Mouse (Mus musculus): Measurements from ENCODE around the gene Tbc1d9b. TPM values are rescaled to one million over a fixed set of nuclear protein-coding genes. Genes with fewer than 3 reads are reported as not detected.

Tbc1d9b gene
- total RNA-seq, 2 experiments from 2014 or later, result 118 to 120 TPM

GRCm38 (mm10) chr11:50132265-50132664, 1.1 kb downstream of the Tbc1d9b start:
- no peak for DNase-seq (ENCODE audit: low spot score in 2 of 2)
- intact Hi-C loops (cut with DNase I), result loop anchor here (5.0 to 10.0 kb wide), 2 partner anchors 105 to 257 kb away; partner anchors contain the start of gene Rnf130

- no peak for DNase-seq (ENCODE audit: low spot score in 2 of 2)
- intact Hi-C loops (cut with DNase I), result loop anchor here (5.0 to 10.0 kb wide), 2 partner anchors 107 to 259 kb away; partner anchors contain the start of gene Rnf130
These were observed 3.1 kb downstream of the Tbc1d9b start for GRCm38 (mm10) chr11:50134136-50134859.

GRCm38 (mm10) chr11:50138206-50138822, 7.1 kb downstream of the Tbc1d9b start:
- DNase-seq (ENCODE audit: low spot score in 2 of 2), result no peak
- intact Hi-C loops (cut with DNase I), result loop anchor here (10.0 kb wide), 1 partner anchor 264 kb away; no protein-coding TSS in a partner anchor

GRCm38 (mm10) chr11:50139571-50139970, 8.4 kb downstream of the Tbc1d9b start:
- intact Hi-C loops (cut with DNase I), result loop anchor here (10.0 kb wide), 1 partner anchor 265 kb away; no protein-coding TSS in a partner anchor

GRCm38 (mm10) chr11:50145529-50145928, 14.3 kb downstream of the Tbc1d9b start:
- no peak for DNase-seq (ENCODE audit: low spot score in 2 of 2)
- intact Hi-C loops (cut with DNase I), result no loop called here

More at GRCm38 (mm10) chr11:50139571-50139970, 8.4 kb downstream of the Tbc1d9b start:
- DNase-seq (ENCODE audit: low spot score in 2 of 2), result no peak

GRCm38 (mm10) chr11:50146121-50146520, 14.9 kb downstream of the Tbc1d9b start:
- intact Hi-C loops (cut with DNase I), result no loop called here
- DNase-seq (ENCODE audit: low spot score in 2 of 2), result no peak

GRCm38 (mm10) chr11:50147267-50147957, 16.2 kb downstream of the Tbc1d9b start:
- intact Hi-C loops (cut with DNase I), result no loop called here

GRCm38 (mm10) chr11:50147958-50148476, 16.8 kb downstream of the Tbc1d9b start:
- no peak for DNase-seq (ENCODE audit: low spot score in 2 of 2)
- intact Hi-C loops (cut with DNase I), result no loop called here

More at GRCm38 (mm10) chr11:50147267-50147957, 16.2 kb downstream of the Tbc1d9b start:
- DNase-seq (ENCODE audit: low spot score in 2 of 2), result no peak

- intact Hi-C loops (cut with DNase I), result no loop called here
These were observed 18.0 kb downstream of the Tbc1d9b start for GRCm38 (mm10) chr11:50149200-50149599.

GRCm38 (mm10) chr11:50149603-50150150, 18.5 kb downstream of the Tbc1d9b start:
- no peak for DNase-seq (ENCODE audit: low spot score in 2 of 2)
- intact Hi-C loops (cut with DNase I), result no loop called here

More at GRCm38 (mm10) chr11:50149200-50149599, 18.0 kb downstream of the Tbc1d9b start:
- no peak for DNase-seq (ENCODE audit: low spot score in 2 of 2)

- intact Hi-C loops (cut with DNase I), result no loop called here
- DNase-seq (ENCODE audit: low spot score in 2 of 2), result no peak
These were observed 20.2 kb downstream of the Tbc1d9b start for GRCm38 (mm10) chr11:50151374-50151773.

GRCm38 (mm10) chr11:50154166-50154565, 23.0 kb downstream of the Tbc1d9b start:
- intact Hi-C loops (cut with DNase I), result no loop called here
- DNase-seq (ENCODE audit: low spot score in 2 of 2), result no peak

GRCm38 (mm10) chr11:50154777-50155520, 23.8 kb downstream of the Tbc1d9b start:
- intact Hi-C loops (cut with DNase I), result no loop called here
- DNase-seq (ENCODE audit: low spot score in 2 of 2), result peak in 1 of 2 experiments; percentile 39

- intact Hi-C loops (cut with DNase I), result no loop called here
- DNase-seq (ENCODE audit: low spot score in 2 of 2), result no peak
These were observed 24.6 kb downstream of the Tbc1d9b start for GRCm38 (mm10) chr11:50155785-50156184.

GRCm38 (mm10) chr11:50156725-50157258, 25.6 kb downstream of the Tbc1d9b start:
- intact Hi-C loops (cut with DNase I), result no loop called here
- DNase-seq (ENCODE audit: low spot score in 2 of 2), result no peak

GRCm38 (mm10) chr11:50158346-50158745, 27.1 kb downstream of the Tbc1d9b start:
- intact Hi-C loops (cut with DNase I), result no loop called here
- no peak for DNase-seq (ENCODE audit: low spot score in 2 of 2)

- intact Hi-C loops (cut with DNase I), result no loop called here
These were observed 28.2 kb downstream of the Tbc1d9b start for GRCm38 (mm10) chr11:50159347-50159746.

GRCm38 (mm10) chr11:50161578-50162304, 30.5 kb downstream of the Tbc1d9b start:
- intact Hi-C loops (cut with DNase I), result no loop called here
- no peak for DNase-seq (ENCODE audit: low spot score in 2 of 2)

More at GRCm38 (mm10) chr11:50159347-50159746, 28.2 kb downstream of the Tbc1d9b start:
- no peak for DNase-seq (ENCODE audit: low spot score in 2 of 2)

Measured in left cerebral cortex, postnatal 36 days (tissue).